23 mouse cellular contexts compared by ENCODE assay signal in genomic region chr15:87089827-87090226, GRCm38 (mm10).
DNase-seq lines count a peak whose midpoint lies in the region; ATAC-seq lines count a peak whose summit lies in the region.
"Had no signal": no experiment of that assay in that cellular context is flagged by ENCODE, and none has a peak within 500 bp of the region (broad histone marks: within the 10 kb centered on the region; RNA-seq: fewer than 3 reads in every experiment).

No protein-coding gene starts in this region.

- peak overlapping the region; percentile 7; the same call in 1 of the 2 replicates for H3K27ac ChIP-seq in hindbrain, embryonic 11.5 days (ENCODE audit: low read depth, low read length)
- H3K27ac ChIP-seq in hindbrain, embryonic 16.5 days (ENCODE audit: low read depth, low read length), result no peak overlapping the region
- H3K27ac ChIP-seq in midbrain, embryonic 12.5 days (replicated peaks), result 0 out of 2 replicates have a peak overlapping the region, but pooled peaks have one; percentile 6
- H3K27ac ChIP-seq in midbrain, embryonic 14.5 days (replicated peaks; ENCODE audit: low read depth, low read length), result no peak overlapping the region
- H3K27ac ChIP-seq: embryonic facial prominence, embryonic 12.5 days; hindbrain, embryonic 12.5 days; liver, embryonic 12.5 days; neural tube, embryonic 12.5 days had no signal

- no peaks in the 10 kb centered on the region; the same call in none of the 2 replicates for H3K4me1 ChIP-seq in hindbrain, embryonic 11.5 days (replicated peaks; ENCODE audit: control insufficient read depth, insufficient read depth, low read length)
- H3K4me1 ChIP-seq in hindbrain, embryonic 16.5 days (ENCODE audit: control insufficient read depth, insufficient read depth, low read depth, low read length), result no peaks in the 10 kb centered on the region
- H3K4me1 ChIP-seq in midbrain, embryonic 12.5 days, result peaks cover 9% of the 10 kb centered on the region
- no peaks in the 10 kb centered on the region for H3K4me1 ChIP-seq in midbrain, embryonic 14.5 days (ENCODE audit: control insufficient read depth, insufficient read depth, low read length)
- H3K4me1 ChIP-seq: embryonic facial prominence, embryonic 12.5 days; liver, embryonic 12.5 days; neural tube, embryonic 12.5 days had no signal

- 33% methylated on average over 5 of the region's 5 CpGs for WGBS in hindbrain, embryonic 11.5 days
- 47% methylated on average over 5 of the region's 5 CpGs for WGBS in hindbrain, embryonic 16.5 days
- WGBS in midbrain, embryonic 12.5 days, result 25% methylated on average over 5 of the region's 5 CpGs
- 13% methylated on average over 5 of the region's 5 CpGs for WGBS in midbrain, embryonic 14.5 days

- peak; percentile 71 for ATAC-seq in hindbrain, embryonic 11.5 days (ENCODE audit: low FRiP score)
- no peak for ATAC-seq in hindbrain, embryonic 16.5 days
- ATAC-seq in midbrain, embryonic 12.5 days (ENCODE audit: low FRiP score, low read depth), result no peak
- no peak for ATAC-seq in midbrain, embryonic 14.5 days (ENCODE audit: low FRiP score, low TSS enrichment)
- ATAC-seq: intestine, postnatal 0 days; liver, embryonic 12.5 days; liver, postnatal 0 days had no signal

- DNase-seq in hindbrain, embryonic 11.5 days (ENCODE audit: low spot score), result peak; percentile 26
- no peak for DNase-seq in midbrain, embryonic 14.5 days
- peak; percentile 34 for DNase-seq in embryo, embryonic 11 days
- no peak for DNase-seq in left cerebral cortex, adult 9 months (ENCODE audit: low spot score in 2 of 2)
- DNase-seq: adrenal gland, postnatal 25 days; B cell, adult 2 months; cerebellum, adult 18-20 months; cerebellum, postnatal 10 days; gastrocnemius, postnatal 14 days; heart, postnatal 14 days; kidney, postnatal 4 days; left cerebral cortex, postnatal 4 days; liver, postnatal 0 days; lung, postnatal 4 days; right cerebral cortex, postnatal 14 days; thymus, postnatal 4 days had no signal

- H3K27me3 ChIP-seq in hindbrain, embryonic 11.5 days (ENCODE audit: control insufficient read depth, insufficient read depth, low read length), result no peaks in the 10 kb centered on the region
- H3K27me3 ChIP-seq in hindbrain, embryonic 16.5 days (replicated peaks; ENCODE audit: control insufficient read depth, insufficient read depth, low read length), result no peaks in the 10 kb centered on the region
- H3K27me3 ChIP-seq in midbrain, embryonic 12.5 days, result no peaks in the 10 kb centered on the region
- H3K27me3 ChIP-seq in midbrain, embryonic 14.5 days (ENCODE audit: control insufficient read depth, insufficient read depth, low read length), result no peaks in the 10 kb centered on the region
- H3K27me3 ChIP-seq: embryonic facial prominence, embryonic 12.5 days; hindbrain, embryonic 12.5 days; liver, embryonic 12.5 days; neural tube, embryonic 12.5 days had no signal

- no peak overlapping the region for H3K4me3 ChIP-seq in hindbrain, embryonic 11.5 days (ENCODE audit: low read depth, low read length)
- H3K4me3 ChIP-seq in hindbrain, embryonic 16.5 days (ENCODE audit: low read length), result no peak overlapping the region
- H3K4me3 ChIP-seq in midbrain, embryonic 12.5 days, result no peak overlapping the region
- no peak overlapping the region for H3K4me3 ChIP-seq in midbrain, embryonic 14.5 days (replicated peaks; ENCODE audit: low read depth, low read length)
- H3K4me3 ChIP-seq: embryonic facial prominence, embryonic 12.5 days; hindbrain, embryonic 12.5 days; liver, embryonic 12.5 days; neural tube, embryonic 12.5 days had no signal

- no peaks in the 10 kb centered on the region for H3K36me3 ChIP-seq in hindbrain, embryonic 11.5 days (ENCODE audit: control insufficient read depth, insufficient read depth, low read length)
- no peaks in the 10 kb centered on the region for H3K36me3 ChIP-seq in hindbrain, embryonic 16.5 days (ENCODE audit: control insufficient read depth, insufficient read depth, low read length)
- H3K36me3 ChIP-seq in midbrain, embryonic 12.5 days, result no peaks in the 10 kb centered on the region
- no peaks in the 10 kb centered on the region for H3K36me3 ChIP-seq in midbrain, embryonic 14.5 days (ENCODE audit: control insufficient read depth, insufficient read depth, low read length)
- H3K36me3 ChIP-seq: embryonic facial prominence, embryonic 12.5 days; hindbrain, embryonic 12.5 days; liver, embryonic 12.5 days; neural tube, embryonic 12.5 days had no signal

- no peak overlapping the region for H3K9ac ChIP-seq in hindbrain, embryonic 11.5 days (ENCODE audit: low read depth, low read length)
- no peak overlapping the region for H3K9ac ChIP-seq in hindbrain, embryonic 16.5 days (ENCODE audit: low read depth, low read length)
- no peak overlapping the region for H3K9ac ChIP-seq in midbrain, embryonic 12.5 days (replicated peaks)
- H3K9ac ChIP-seq in midbrain, embryonic 14.5 days (replicated peaks; ENCODE audit: low read length), result no peak overlapping the region
- H3K9ac ChIP-seq: embryonic facial prominence, embryonic 12.5 days; hindbrain, embryonic 12.5 days; liver, embryonic 12.5 days; liver, postnatal 0 days; neural tube, embryonic 12.5 days had no signal

- H3K9me3 ChIP-seq in hindbrain, embryonic 11.5 days (ENCODE audit: control insufficient read depth, low read length), result no peaks in the 10 kb centered on the region
- H3K9me3 ChIP-seq in hindbrain, embryonic 16.5 days (ENCODE audit: control insufficient read depth, low read length), result no peaks in the 10 kb centered on the region
- no peaks in the 10 kb centered on the region for H3K9me3 ChIP-seq in midbrain, embryonic 12.5 days
- H3K9me3 ChIP-seq in midbrain, embryonic 14.5 days (ENCODE audit: control insufficient read depth, low read length), result no peaks in the 10 kb centered on the region
- H3K9me3 ChIP-seq: embryonic facial prominence, embryonic 12.5 days; hindbrain, embryonic 12.5 days; neural tube, embryonic 12.5 days had no signal

- no peak overlapping the region for H3K4me2 ChIP-seq in hindbrain, embryonic 11.5 days (replicated peaks; ENCODE audit: low read depth, low read length)
- no peak overlapping the region for H3K4me2 ChIP-seq in hindbrain, embryonic 16.5 days (ENCODE audit: low read length)
- no peak overlapping the region for H3K4me2 ChIP-seq in midbrain, embryonic 12.5 days (replicated peaks)
- H3K4me2 ChIP-seq in midbrain, embryonic 14.5 days (ENCODE audit: low read length), result no peak overlapping the region
- H3K4me2 ChIP-seq: embryonic facial prominence, embryonic 12.5 days; hindbrain, embryonic 12.5 days; liver, embryonic 12.5 days; neural tube, embryonic 12.5 days had no signal

Comparison
In these comparisons a context has a peak if more than half of its experiments do, and no peak if none do; other contexts are left out.
1. H3K27ac ChIP-seq: peak in hindbrain, embryonic 11.5 days (single experiment) and midbrain, embryonic 12.5 days (single experiment); none in hindbrain, embryonic 16.5 days (single experiment) and midbrain, embryonic 14.5 days (single experiment).
2. DNase-seq: peak in hindbrain, embryonic 11.5 days (single experiment) and embryo, embryonic 11 days (single experiment); none in midbrain, embryonic 14.5 days (single experiment) and left cerebral cortex, adult 9 months (0 of 2).